Mouse (Mus musculus) megakaryocyte-erythroid progenitor cell, adult 5 weeks (primary cell): Measurements from ENCODE around the gene BB287469. TPM values are rescaled to one million over a fixed set of nuclear protein-coding genes. Genes with fewer than 3 reads are reported as not detected.

Experiments used
- polyA plus RNA-seq: library from polyadenylated mRNA; stranded (reverse); fragments of >175 nt; gene quantifications from 2 replicates; pipeline ENCODE4 v1.2.3, GENCODE M21; 2012

Gene BB287469
- not detected in 2 replicates for polyA plus RNA-seq

GRCm38 (mm10) chr12:87816277-87816676 is at the start of gene BB287469:
TSS of gene BB287469 (plus strand) at chr12:87816577.

DNA sequence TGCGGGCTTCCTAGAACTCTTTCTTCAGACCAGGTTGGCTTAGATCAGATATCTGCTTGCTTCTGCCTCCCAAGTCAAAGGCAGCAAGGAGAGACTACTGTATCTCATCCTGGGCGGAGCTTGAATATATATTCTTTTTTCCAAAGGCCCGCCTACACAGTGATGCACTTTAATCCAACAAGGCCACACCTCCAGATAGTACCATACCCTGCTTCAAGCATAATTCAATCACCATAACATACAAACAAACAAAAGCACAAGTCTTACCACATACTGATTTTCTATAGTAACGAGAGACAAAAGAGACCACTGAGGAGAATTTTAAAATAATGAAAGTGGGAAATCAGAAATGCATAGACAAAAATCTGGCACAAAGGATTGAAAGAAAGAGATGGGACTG is 40.7 kb upstream of the BB287469 start, which contains the start of gene Gm21319:
Gene Gm21319 (minus strand): TSS at position 101 of the 400 bp plus-strand sequence.

GRCm38 (mm10) chr12:87795212-87795611 is 21.2 kb upstream of the BB287469 start, which contains the start of gene Gm21936:
TSS of gene Gm21936 (plus strand) at chr12:87795512.

GRCm38 (mm10) chr12:87842239-87842638 is 25.9 kb downstream of the BB287469 start, which contains the start of gene Gm2001:
TSS of gene Gm2001 (minus strand) at chr12:87842339.

Other genes with a start within 250 kb of the BB287469 start
- gene Oog1, start 213.9 kb upstream of the BB287469 start, polyA plus RNA-seq: not detected in 2 replicates
- not detected in 2 replicates for gene Gm4027, start 197.7 kb upstream of the BB287469 start, polyA plus RNA-seq
- not detected in 2 replicates for gene Gm16381, start 172.0 kb upstream of the BB287469 start, polyA plus RNA-seq
- not detected in 2 replicates for gene Gm21319, start 40.8 kb upstream of the BB287469 start, polyA plus RNA-seq
- not detected in 2 replicates for gene Gm21936, start 21.1 kb upstream of the BB287469 start, polyA plus RNA-seq
- not detected in 2 replicates for gene Gm2001, start 25.8 kb downstream of the BB287469 start, polyA plus RNA-seq
- gene Gm2016, start 57.5 kb downstream of the BB287469 start, polyA plus RNA-seq: not detected in 2 replicates
- gene Gm2022, start 78.8 kb downstream of the BB287469 start, polyA plus RNA-seq: not detected in 2 replicates
- not detected in 2 replicates for gene Gm2035, start 103.3 kb downstream of the BB287469 start, polyA plus RNA-seq
- gene Gm2042, start 137.5 kb downstream of the BB287469 start, polyA plus RNA-seq: 0.02 TPM in 1 of 2 replicates, not detected in the other
- gene Gm2075, start 195.3 kb downstream of the BB287469 start, polyA plus RNA-seq: not detected in 2 replicates
- not detected in 2 replicates for gene Gm6803, start 202.2 kb downstream of the BB287469 start, polyA plus RNA-seq
- not detected in 2 replicates for gene Gm2056, start 210.4 kb downstream of the BB287469 start, polyA plus RNA-seq